In genomic region chr13:21506221-21506649, GRCm38 (mm10) we compare ENCODE assay signal across 8 mouse cellular contexts. TPM values are rescaled to one million over a fixed set of nuclear protein-coding genes. Genes with fewer than 3 reads are reported as not detected.
DNase-seq lines count a peak whose midpoint lies in the region; ATAC-seq and TF ChIP-seq lines count a peak whose summit lies in the region.

No protein-coding gene starts in this region.

- peak overlapping the region; percentile 33; the same call in 1 of the 2 replicates for H3K9ac ChIP-seq in embryonic facial prominence, embryonic 15.5 days
- peak overlapping the region; percentile 53 for H3K9ac ChIP-seq in kidney, embryonic 14.5 days (ENCODE audit: low read depth, low read length)
- H3K9ac ChIP-seq in limb, embryonic 15.5 days: peak overlapping the region; percentile 37; the same call in 1 of the 2 replicates

- ATAC-seq in embryonic facial prominence, embryonic 15.5 days (ENCODE audit: insufficient number of reproducible peaks, low FRiP score, low TSS enrichment, low read depth): peak; percentile 99
- peak; percentile 100 for ATAC-seq in kidney, embryonic 14.5 days (ENCODE audit: low FRiP score, low TSS enrichment)
- ATAC-seq in limb, embryonic 15.5 days (ENCODE audit: insufficient number of reproducible peaks, low FRiP score, low TSS enrichment, low read depth): peak; percentile 97

- no peak for TF ChIP-seq POLR2A in bone marrow, adult 2 months (IDR thresholded peaks at IDR 0.05; ENCODE audit: borderline replicate concordance, control insufficient read depth, low read depth, low read length)

- no peaks in the 10 kb centered on the region for H3K9me3 ChIP-seq in embryonic facial prominence, embryonic 15.5 days (replicated peaks)
- H3K9me3 ChIP-seq in kidney, embryonic 14.5 days (ENCODE audit: control insufficient read depth, low read length): no peaks in the 10 kb centered on the region
- no peaks in the 10 kb centered on the region for H3K9me3 ChIP-seq in limb, embryonic 15.5 days

- H3K4me3 ChIP-seq in bone marrow, adult 2 months (replicated peaks; ENCODE audit: control insufficient read depth, low read depth, low read length): peak overlapping the region; percentile 84
- H3K4me3 ChIP-seq in embryonic facial prominence, embryonic 15.5 days (replicated peaks): peak overlapping the region; percentile 63
- H3K4me3 ChIP-seq in kidney, embryonic 14.5 days (ENCODE audit: low read length): peak overlapping the region; percentile 58
- peak overlapping the region; percentile 64 for H3K4me3 ChIP-seq in limb, embryonic 15.5 days

- peak overlapping the region; percentile 16; the same call in 1 of the 2 replicates for H3K27ac ChIP-seq in bone marrow, adult 2 months (ENCODE audit: control insufficient read depth, insufficient read depth, low read depth, low read length, poor library complexity)
- H3K27ac ChIP-seq in embryonic facial prominence, embryonic 15.5 days (replicated peaks): peak overlapping the region; percentile 91
- peak overlapping the region; percentile 10; the same call in 1 of the 2 replicates for H3K27ac ChIP-seq in kidney, embryonic 14.5 days (ENCODE audit: low read depth, low read length)
- peak overlapping the region; percentile 94 for H3K27ac ChIP-seq in limb, embryonic 15.5 days

- H3K4me1 ChIP-seq in bone marrow, adult 2 months (ENCODE audit: control insufficient read depth, insufficient read depth, low read length): no peaks in the 10 kb centered on the region
- no peaks in the 10 kb centered on the region for H3K4me1 ChIP-seq in embryonic facial prominence, embryonic 15.5 days
- H3K4me1 ChIP-seq in kidney, embryonic 14.5 days (ENCODE audit: control insufficient read depth, insufficient read depth, low read length): no peaks in the 10 kb centered on the region
- peaks cover 3% of the 10 kb centered on the region; the same call in 1 of the 2 replicates for H3K4me1 ChIP-seq in limb, embryonic 15.5 days

- peak overlapping the region; percentile 56 for H3K4me2 ChIP-seq in embryonic facial prominence, embryonic 15.5 days (replicated peaks)
- peak overlapping the region; percentile 51 for H3K4me2 ChIP-seq in kidney, embryonic 14.5 days (replicated peaks; ENCODE audit: low read depth, low read length)
- peak overlapping the region; percentile 52 for H3K4me2 ChIP-seq in limb, embryonic 15.5 days

- TF ChIP-seq CTCF in bone marrow, adult 2 months (IDR thresholded peaks at IDR 0.05; ENCODE audit: control insufficient read depth, insufficient read depth, low read length): no peak

- DNase-seq in 416B (ENCODE audit: low read depth): peak; percentile 94
- DNase-seq in heart, adult 9 months (ENCODE audit: low spot score in 2 of 2): peak; percentile 83
- DNase-seq in monocyte, adult 2 months (ENCODE audit: low read depth in 1 of 2, low spot score in 2 of 2): peak; percentile 37 to 44
- peak; percentile 77 to 79 for DNase-seq in spleen, postnatal 36 days (ENCODE audit: low spot score in 2 of 2)

- WGBS in bone marrow, adult 2 months: under 1% methylated on average over 21 of the region's 21 CpGs
- WGBS in embryonic facial prominence, embryonic 15.5 days: under 1% methylated on average over 21 of the region's 21 CpGs
- under 1% methylated on average over 21 of the region's 21 CpGs for WGBS in kidney, embryonic 14.5 days
- WGBS in limb, embryonic 15.5 days: under 1% methylated on average over 21 of the region's 21 CpGs

- H3K36me3 ChIP-seq in embryonic facial prominence, embryonic 15.5 days: no peaks in the 10 kb centered on the region
- H3K36me3 ChIP-seq in kidney, embryonic 14.5 days (ENCODE audit: control insufficient read depth, insufficient read depth, low read length): no peaks in the 10 kb centered on the region
- H3K36me3 ChIP-seq in limb, embryonic 15.5 days: no peaks in the 10 kb centered on the region

- no peaks in the 10 kb centered on the region for H3K27me3 ChIP-seq in embryonic facial prominence, embryonic 15.5 days
- H3K27me3 ChIP-seq in kidney, embryonic 14.5 days (ENCODE audit: control insufficient read depth, insufficient read depth, low read length): no peaks in the 10 kb centered on the region
- H3K27me3 ChIP-seq in limb, embryonic 15.5 days: no peaks in the 10 kb centered on the region

RNA-seq across cellular contexts. Expression of gene Gm11273, which starts 5.0 kb away (rescaled TPM):
- 14.1 TPM in 1 of 2 replicates, not detected in the other for polyA plus RNA-seq in bone marrow, adult 2 months (2011; ENCODE audit: insufficient read depth, insufficient read length, low replicate concordance, missing spikeins)
- 5.6 and 18.4 TPM in 2 replicates for polyA plus RNA-seq in embryonic facial prominence, embryonic 15.5 days (2015; fragmentation: Nextera tagmentation; extraction: Ambion mirVana)
- 4.7 and 7.2 TPM in 2 replicates for polyA plus RNA-seq in kidney, embryonic 14.5 days (2014; fragmentation: Nextera tagmentation; extraction: Ambion mirVana)
- 5.2 and 7.3 TPM in 2 replicates for polyA plus RNA-seq in limb, embryonic 15.5 days (2015; fragmentation: Nextera tagmentation; extraction: Ambion mirVana)

RNA-seq across cellular contexts. Expression of gene AK157302, which starts 11.2 kb away (rescaled TPM):
- polyA plus RNA-seq in bone marrow, adult 2 months (2011; ENCODE audit: insufficient read depth, insufficient read length, low replicate concordance, missing spikeins): 1.6 TPM in 1 of 2 replicates, not detected in the other
- 0.37 and 1.6 TPM in 2 replicates for polyA plus RNA-seq in embryonic facial prominence, embryonic 15.5 days (2015; fragmentation: Nextera tagmentation; extraction: Ambion mirVana)
- 0.23 and 0.34 TPM in 2 replicates for polyA plus RNA-seq in kidney, embryonic 14.5 days (2014; fragmentation: Nextera tagmentation; extraction: Ambion mirVana)
- 0.19 and 0.41 TPM in 2 replicates for polyA plus RNA-seq in limb, embryonic 15.5 days (2015; fragmentation: Nextera tagmentation; extraction: Ambion mirVana)

RNA-seq across cellular contexts. Expression of gene Zkscan8, which starts 24.7 kb away (rescaled TPM):
- polyA plus RNA-seq in bone marrow, adult 2 months (2011; ENCODE audit: insufficient read depth, insufficient read length, low replicate concordance, missing spikeins): 2.1 and 6.4 TPM in 2 replicates
- polyA plus RNA-seq in embryonic facial prominence, embryonic 15.5 days (2015; fragmentation: Nextera tagmentation; extraction: Ambion mirVana): 5.6 and 6.6 TPM in 2 replicates
- 7.3 and 11.8 TPM in 2 replicates for polyA plus RNA-seq in kidney, embryonic 14.5 days (2014; fragmentation: Nextera tagmentation; extraction: Ambion mirVana)
- polyA plus RNA-seq in limb, embryonic 15.5 days (2015; fragmentation: Nextera tagmentation; extraction: Ambion mirVana): 6.1 TPM in 2 replicates

RNA-seq across cellular contexts. Expression of gene Gm10065, which starts 27.0 kb away (rescaled TPM):
- polyA plus RNA-seq in bone marrow, adult 2 months (2011; ENCODE audit: insufficient read depth, insufficient read length, low replicate concordance, missing spikeins): not detected in 2 replicates
- 1.8 TPM in 1 of 2 replicates, not detected in the other for polyA plus RNA-seq in embryonic facial prominence, embryonic 15.5 days (2015; fragmentation: Nextera tagmentation; extraction: Ambion mirVana)
- polyA plus RNA-seq in kidney, embryonic 14.5 days (2014; fragmentation: Nextera tagmentation; extraction: Ambion mirVana): not detected in 2 replicates
- polyA plus RNA-seq in limb, embryonic 15.5 days (2015; fragmentation: Nextera tagmentation; extraction: Ambion mirVana): not detected in 2 replicates

RNA-seq across cellular contexts. Expression of gene Zkscan4, which starts 27.5 kb away (rescaled TPM):
- not detected in 2 replicates for polyA plus RNA-seq in bone marrow, adult 2 months (2011; ENCODE audit: insufficient read depth, insufficient read length, low replicate concordance, missing spikeins)
- 3.7 and 4.3 TPM in 2 replicates for polyA plus RNA-seq in embryonic facial prominence, embryonic 15.5 days (2015; fragmentation: Nextera tagmentation; extraction: Ambion mirVana)
- polyA plus RNA-seq in kidney, embryonic 14.5 days (2014; fragmentation: Nextera tagmentation; extraction: Ambion mirVana): 3.2 and 3.8 TPM in 2 replicates
- 3.4 and 4.1 TPM in 2 replicates for polyA plus RNA-seq in limb, embryonic 15.5 days (2015; fragmentation: Nextera tagmentation; extraction: Ambion mirVana)

Comparison
In these comparisons a context has a peak if more than half of its experiments do, and no peak if none do; other contexts are left out.
1. Peak in every context shown above with its lines: DNase-seq, ATAC-seq, H3K4me3 ChIP-seq and H3K27ac ChIP-seq.
2. DNase-seq: peak in every context shown above with its lines; median percentile 94 in 416B; 83 in heart, adult 9 months; 78 in spleen, postnatal 36 days; 40 in monocyte, adult 2 months.
3. H3K27ac ChIP-seq: peak in every context shown above with its lines; median percentile 94 in limb, embryonic 15.5 days; 91 in embryonic facial prominence, embryonic 15.5 days; 16 in bone marrow, adult 2 months; 10 in kidney, embryonic 14.5 days.